Mouse (Mus musculus): Measurements from ENCODE around the gene Arl6ip6. TPM values are rescaled to one million over a fixed set of nuclear protein-coding genes. Genes with fewer than 3 reads are reported as not detected.

Arl6ip6 gene
- polyA plus RNA-seq (2014; fragmentation: Nextera tagmentation; extraction: Ambion mirVana): 46.2 and 48.3 TPM in 2 replicates

GRCm38 (mm10) chr2:53191523-53192220, at the start of gene Arl6ip6:
Gene Arl6ip6 (plus strand): TSS chr2:53191726.
- Histone ChIP-seq H3K36me3 (ENCODE audit: control insufficient read depth, insufficient read depth, low read length) (peaks cover 16% of the 10 kb centered on the region), H3K9me3 (ENCODE audit: control insufficient read depth, low read depth, low read length) (no peaks in the 10 kb centered on the region), H3K4me3 (ENCODE audit: low read depth, low read length) (peak within 1 kb of the TSS; percentile 90), H3K27ac (ENCODE audit: low read length) (peak within 1 kb of the TSS; percentile 92), H3K27me3 (ENCODE audit: control insufficient read depth, insufficient read depth, low read length) (no peaks in the 10 kb centered on the region), H3K9ac (replicated peaks; ENCODE audit: low read depth, low read length) (peak within 1 kb of the TSS; percentile 83), H3K4me1 (ENCODE audit: control insufficient read depth, insufficient read depth, low read length) (peaks cover 5% of the 10 kb centered on the region), H3K4me2 (replicated peaks; ENCODE audit: low read depth, low read length) (peak within 1 kb of the TSS; percentile 70)
- peak; percentile 90 for ATAC-seq (ENCODE audit: insufficient number of reproducible peaks, insufficient read depth, low FRiP score, low read depth)
- WGBS: under 1% methylated on average over 69 of the region's 82 CpGs

- peaks cover 45% of the 10 kb centered on the region for H3K36me3 ChIP-seq (ENCODE audit: control insufficient read depth, insufficient read depth, low read length)
- no peaks in the 10 kb centered on the region for H3K9me3 ChIP-seq (ENCODE audit: control insufficient read depth, low read depth, low read length)
Observed at GRCm38 (mm10) chr2:53146852-53147251, 44.7 kb upstream of the Arl6ip6 start.

GRCm38 (mm10) chr2:53173966-53174365, 17.6 kb upstream of the Arl6ip6 start:
- Histone ChIP-seq H3K4me2 (replicated peaks; ENCODE audit: low read depth, low read length) (no peak overlapping the region), H3K4me3 (ENCODE audit: low read depth, low read length) (no peak overlapping the region), H3K36me3 (ENCODE audit: control insufficient read depth, insufficient read depth, low read length) (peaks cover 13% of the 10 kb centered on the region), H3K9ac (replicated peaks; ENCODE audit: low read depth, low read length) (no peak overlapping the region), H3K9me3 (ENCODE audit: control insufficient read depth, low read depth, low read length) (no peaks in the 10 kb centered on the region), H3K27ac (ENCODE audit: low read length) (no peak overlapping the region), H3K4me1 (ENCODE audit: control insufficient read depth, insufficient read depth, low read length) (no peaks in the 10 kb centered on the region), H3K27me3 (ENCODE audit: control insufficient read depth, insufficient read depth, low read length) (no peaks in the 10 kb centered on the region)
- no peak for ATAC-seq (ENCODE audit: insufficient number of reproducible peaks, insufficient read depth, low FRiP score, low read depth)

More at GRCm38 (mm10) chr2:53146852-53147251, 44.7 kb upstream of the Arl6ip6 start:
- Histone ChIP-seq H3K4me1 (ENCODE audit: control insufficient read depth, insufficient read depth, low read length) (no peaks in the 10 kb centered on the region), H3K9ac (replicated peaks; ENCODE audit: low read depth, low read length) (no peak overlapping the region), H3K27me3 (ENCODE audit: control insufficient read depth, insufficient read depth, low read length) (no peaks in the 10 kb centered on the region), H3K27ac (ENCODE audit: low read length) (no peak overlapping the region), H3K4me2 (replicated peaks; ENCODE audit: low read depth, low read length) (no peak overlapping the region), H3K4me3 (ENCODE audit: low read depth, low read length) (no peak overlapping the region)
- no peak for ATAC-seq (ENCODE audit: insufficient number of reproducible peaks, insufficient read depth, low FRiP score, low read depth)

- H3K4me3 ChIP-seq (ENCODE audit: low read depth, low read length): no peak overlapping the region
- H3K9ac ChIP-seq (replicated peaks; ENCODE audit: low read depth, low read length): no peak overlapping the region
- H3K4me2 ChIP-seq (replicated peaks; ENCODE audit: low read depth, low read length): no peak overlapping the region
- no peak for ATAC-seq (ENCODE audit: insufficient number of reproducible peaks, insufficient read depth, low FRiP score, low read depth)
- H3K27me3 ChIP-seq (ENCODE audit: control insufficient read depth, insufficient read depth, low read length): no peaks in the 10 kb centered on the region
- peaks cover 12% of the 10 kb centered on the region for H3K36me3 ChIP-seq (ENCODE audit: control insufficient read depth, insufficient read depth, low read length)
- WGBS: 87% methylated on average over 3 of the region's 3 CpGs
- no peaks in the 10 kb centered on the region for H3K9me3 ChIP-seq (ENCODE audit: control insufficient read depth, low read depth, low read length)
- H3K4me1 ChIP-seq (ENCODE audit: control insufficient read depth, insufficient read depth, low read length): no peaks in the 10 kb centered on the region
- H3K27ac ChIP-seq (ENCODE audit: low read length): no peak overlapping the region
Observed at GRCm38 (mm10) chr2:53178966-53179365, 12.6 kb upstream of the Arl6ip6 start.

GRCm38 (mm10) chr2:53179876-53180275, 11.7 kb upstream of the Arl6ip6 start:
- Histone ChIP-seq H3K9me3 (ENCODE audit: control insufficient read depth, low read depth, low read length) (no peaks in the 10 kb centered on the region), H3K4me2 (replicated peaks; ENCODE audit: low read depth, low read length) (no peak overlapping the region), H3K27me3 (ENCODE audit: control insufficient read depth, insufficient read depth, low read length) (no peaks in the 10 kb centered on the region), H3K4me1 (ENCODE audit: control insufficient read depth, insufficient read depth, low read length) (no peaks in the 10 kb centered on the region), H3K27ac (ENCODE audit: low read length) (no peak overlapping the region), H3K9ac (replicated peaks; ENCODE audit: low read depth, low read length) (no peak overlapping the region), H3K36me3 (ENCODE audit: control insufficient read depth, insufficient read depth, low read length) (peaks cover 6% of the 10 kb centered on the region), H3K4me3 (ENCODE audit: low read depth, low read length) (no peak overlapping the region)
- no peak for ATAC-seq (ENCODE audit: insufficient number of reproducible peaks, insufficient read depth, low FRiP score, low read depth)

- Histone ChIP-seq H3K4me1 (ENCODE audit: control insufficient read depth, insufficient read depth, low read length) (peaks cover 5% of the 10 kb centered on the region), H3K27ac (ENCODE audit: low read length) (no peak overlapping the region), H3K9me3 (ENCODE audit: control insufficient read depth, low read depth, low read length) (no peaks in the 10 kb centered on the region), H3K36me3 (ENCODE audit: control insufficient read depth, insufficient read depth, low read length) (peaks cover 7% of the 10 kb centered on the region), H3K4me3 (ENCODE audit: low read depth, low read length) (peak overlapping the region; percentile 90), H3K27me3 (ENCODE audit: control insufficient read depth, insufficient read depth, low read length) (no peaks in the 10 kb centered on the region), H3K4me2 (replicated peaks; ENCODE audit: low read depth, low read length) (peak overlapping the region; percentile 57), H3K9ac (replicated peaks; ENCODE audit: low read depth, low read length) (no peak overlapping the region)
- WGBS: 66% methylated on average over 3 of the region's 3 CpGs
- ATAC-seq (ENCODE audit: insufficient number of reproducible peaks, insufficient read depth, low FRiP score, low read depth): no peak
Observed at GRCm38 (mm10) chr2:53189811-53190210, 1.7 kb upstream of the Arl6ip6 start.

GRCm38 (mm10) chr2:53190684-53191511, 628 bp upstream of the Arl6ip6 start, which contains the start of gene Prpf40a:
Gene Prpf40a (minus strand): TSS chr2:53191284.
- peak within 1 kb of the TSS; percentile 92 for H3K27ac ChIP-seq (ENCODE audit: low read length)
- peak within 1 kb of the TSS; percentile 83 for H3K9ac ChIP-seq (replicated peaks; ENCODE audit: low read depth, low read length)
- peak within 1 kb of the TSS; percentile 70 for H3K4me2 ChIP-seq (replicated peaks; ENCODE audit: low read depth, low read length)
- no peaks in the 10 kb centered on the region for H3K27me3 ChIP-seq (ENCODE audit: control insufficient read depth, insufficient read depth, low read length)
- under 1% methylated on average over 47 of the region's 53 CpGs for WGBS
- peak within 1 kb of the TSS; percentile 90 for H3K4me3 ChIP-seq (ENCODE audit: low read depth, low read length)
- peaks cover 5% of the 10 kb centered on the region for H3K4me1 ChIP-seq (ENCODE audit: control insufficient read depth, insufficient read depth, low read length)
- no peaks in the 10 kb centered on the region for H3K9me3 ChIP-seq (ENCODE audit: control insufficient read depth, low read depth, low read length)
- peaks cover 15% of the 10 kb centered on the region for H3K36me3 ChIP-seq (ENCODE audit: control insufficient read depth, insufficient read depth, low read length)
- peak; percentile 97 for ATAC-seq (ENCODE audit: insufficient number of reproducible peaks, insufficient read depth, low FRiP score, low read depth)

- peaks cover 16% of the 10 kb centered on the region for H3K36me3 ChIP-seq (ENCODE audit: control insufficient read depth, insufficient read depth, low read length)
- peak overlapping the region; percentile 90 for H3K4me3 ChIP-seq (ENCODE audit: low read depth, low read length)
- H3K27ac ChIP-seq (ENCODE audit: low read length): peak overlapping the region; percentile 92
- peak overlapping the region; percentile 83 for H3K9ac ChIP-seq (replicated peaks; ENCODE audit: low read depth, low read length)
- H3K4me2 ChIP-seq (replicated peaks; ENCODE audit: low read depth, low read length): peak overlapping the region; percentile 70
- under 1% methylated on average over 20 of the region's 20 CpGs for WGBS
- no peaks in the 10 kb centered on the region for H3K9me3 ChIP-seq (ENCODE audit: control insufficient read depth, low read depth, low read length)
- no peaks in the 10 kb centered on the region for H3K27me3 ChIP-seq (ENCODE audit: control insufficient read depth, insufficient read depth, low read length)
- no peak for ATAC-seq (ENCODE audit: insufficient number of reproducible peaks, insufficient read depth, low FRiP score, low read depth)
- H3K4me1 ChIP-seq (ENCODE audit: control insufficient read depth, insufficient read depth, low read length): peaks cover 5% of the 10 kb centered on the region
Observed at GRCm38 (mm10) chr2:53192386-53192785, 860 bp downstream of the Arl6ip6 start.

Data from stomach, embryonic 14.5 days (tissue).